Mouse (Mus musculus) midbrain, embryonic 14.5 days (tissue): ENCODE measurements around the gene Fzr1. TPM values are rescaled to one million over a fixed set of nuclear protein-coding genes. Genes with fewer than 3 reads are reported as not detected.

Experiments used
- ATAC-seq: fragments of 200-750 bp; cut with Nextera tagmentation; 2 replicates; pipeline ENCODE4 v1.8.0; 2017; ENCODE audit warnings: moderate number of reproducible peaks, moderate library complexity; ENCODE audit not compliant: low FRiP score, low TSS enrichment
- DNase-seq: peaks from one replicate; pipeline ENCODE4 v3.0.0-alpha.2; 2015
- H3K27ac ChIP-seq: fragments of 300-500 bp; sonication (generic); replicated peaks from 2 replicates; pipeline ENCODE4 v1.5.1; 2014; ENCODE audit warnings: mild to moderate bottlenecking, low read depth, low read length, moderate library complexity
- H3K27me3 ChIP-seq: fragments of 300-500 bp; sonication (generic); 2 replicates; pipeline ENCODE4 v1.6.1; 2014; ENCODE audit warnings: low read length, control low read depth, mixed read lengths; ENCODE audit not compliant: control insufficient read depth, insufficient read depth
- H3K36me3 ChIP-seq: fragments of 300-500 bp; sonication (generic); 2 replicates; pipeline ENCODE4 v1.6.1; 2014; ENCODE audit warnings: low read length, control low read depth; ENCODE audit not compliant: control insufficient read depth, insufficient read depth
- H3K4me1 ChIP-seq: fragments of 300-500 bp; sonication (generic); 2 replicates; pipeline ENCODE4 v1.6.1; 2014; ENCODE audit warnings: mild to moderate bottlenecking, antibody characterized with exemption, low read length, control low read depth; ENCODE audit not compliant: control insufficient read depth, insufficient read depth
- H3K4me2 ChIP-seq: fragments of 300-500 bp; sonication (generic); 2 replicates; pipeline ENCODE4 v1.6.1; 2014; ENCODE audit warnings: mild to moderate bottlenecking, low read length, moderate library complexity
- H3K4me3 ChIP-seq: fragments of 300-500 bp; sonication (generic); replicated peaks from 2 replicates; pipeline ENCODE4 v1.5.1; 2014; ENCODE audit warnings: low read depth, low read length
- H3K9ac ChIP-seq: fragments of 300-500 bp; sonication (generic); replicated peaks from 2 replicates; pipeline ENCODE4 v1.6.1; 2014; ENCODE audit warnings: mild to moderate bottlenecking, low read length, moderate library complexity
- H3K9me3 ChIP-seq: fragments of 300-500 bp; sonication (generic); 2 replicates; pipeline ENCODE4 v1.6.1; 2016; ENCODE audit warnings: low read length, control low read depth, mixed read lengths; ENCODE audit not compliant: control insufficient read depth
- WGBS: fragments of 180-500 bp; shearing (Covaris S2); extraction: QIAGEN DNeasy Blood & Tissue Kit; methylation state at CpG from one replicate; pipeline ENCODE4 v1.1.7; 2014; 5-methylcytosine and 5-hydroxymethylcytosine counted together
- polyA plus RNA-seq: library from polyadenylated mRNA; unstranded; fragments of >200 nt; fragmentation: Nextera tagmentation; extraction: Ambion mirVana; gene quantifications from 2 replicates; pipeline ENCODE4 v1.2.1, GENCODE M21; 2014

The Fzr1 gene
- polyA plus RNA-seq, 1 experiment from 2014 or later, result 122 TPM

DNA sequence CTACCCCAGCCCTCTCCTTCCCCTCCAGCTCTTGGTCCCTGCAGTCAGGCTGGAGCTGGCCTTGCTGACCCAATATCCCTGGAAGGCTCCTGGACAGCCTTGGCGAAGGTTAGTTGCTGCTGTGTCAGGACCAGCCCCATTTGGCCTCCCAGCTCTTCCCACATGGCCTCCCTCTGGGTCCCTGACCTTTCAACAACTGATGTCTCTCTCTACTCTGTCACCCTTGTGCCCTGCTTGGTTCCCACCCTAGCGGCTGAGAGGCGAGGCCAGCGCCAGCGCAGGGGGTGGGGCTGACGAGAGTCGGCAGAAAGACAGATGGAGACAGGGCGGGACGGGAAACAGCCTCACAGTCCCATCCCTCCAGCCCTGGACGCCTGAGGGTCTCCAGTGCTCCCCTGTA, 49.9 kb downstream of the Fzr1 start, which contains the start of gene Tbxa2r:
Tbxa2r (plus strand) TSS at position 346 of the 400 bp plus-strand sequence.
- 18% methylated on average over 10 of the region's 10 CpGs for WGBS
- ATAC-seq, result no peak
- no peak within 1 kb of the TSS; the same call in 1 of the 2 replicates for H3K9ac ChIP-seq

DNA sequence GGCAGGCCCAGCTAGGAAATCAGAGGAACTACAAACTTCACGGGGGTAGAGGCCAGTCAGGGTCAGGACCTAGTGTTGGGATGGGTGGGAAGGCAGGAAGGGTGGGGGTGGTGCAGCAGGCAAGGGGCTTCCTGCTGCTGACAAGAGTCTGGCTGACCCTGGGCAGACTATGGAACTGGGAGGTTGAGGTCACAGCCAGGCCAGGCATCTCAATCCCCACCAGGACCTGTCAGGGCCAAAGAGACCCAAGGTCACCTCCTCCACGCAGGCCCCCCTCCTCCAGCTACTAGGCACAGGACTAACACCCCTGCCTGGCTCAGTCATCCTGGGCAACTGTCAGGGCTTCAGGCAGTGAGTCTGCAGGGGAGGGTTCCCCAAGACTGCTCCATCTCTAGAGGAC, 50.4 kb downstream of the Fzr1 start:
- 62% methylated on average over 2 of the region's 2 CpGs for WGBS
- DNase-seq (no peak), ATAC-seq (no peak)
- peaks cover 52% of the 10 kb centered on the region for H3K36me3 ChIP-seq
- no peak overlapping the region for H3K27ac ChIP-seq
- H3K9ac ChIP-seq, result no peak overlapping the region
- no peak overlapping the region for H3K4me2 ChIP-seq
- no peaks in the 10 kb centered on the region for H3K9me3 ChIP-seq
- no peak overlapping the region for H3K4me3 ChIP-seq
- peaks cover 4% of the 10 kb centered on the region; the same call in 1 of the 2 replicates for H3K27me3 ChIP-seq
- H3K4me1 ChIP-seq, result no peaks in the 10 kb centered on the region

More for the DNA sequence above, 49.9 kb downstream of the Fzr1 start, which contains the start of gene Tbxa2r:
- H3K4me1 ChIP-seq, result no peaks in the 10 kb centered on the region
- peaks cover 47% of the 10 kb centered on the region for H3K36me3 ChIP-seq
- H3K4me3 ChIP-seq, result no peak within 1 kb of the TSS
- no peak within 1 kb of the TSS; the same call in 1 of the 2 replicates for H3K27ac ChIP-seq
- no peak for DNase-seq
- no peak within 1 kb of the TSS for H3K4me2 ChIP-seq
- H3K27me3 ChIP-seq, result peaks cover 8% of the 10 kb centered on the region; the same call in 1 of the 2 replicates
- no peaks in the 10 kb centered on the region for H3K9me3 ChIP-seq

DNA sequence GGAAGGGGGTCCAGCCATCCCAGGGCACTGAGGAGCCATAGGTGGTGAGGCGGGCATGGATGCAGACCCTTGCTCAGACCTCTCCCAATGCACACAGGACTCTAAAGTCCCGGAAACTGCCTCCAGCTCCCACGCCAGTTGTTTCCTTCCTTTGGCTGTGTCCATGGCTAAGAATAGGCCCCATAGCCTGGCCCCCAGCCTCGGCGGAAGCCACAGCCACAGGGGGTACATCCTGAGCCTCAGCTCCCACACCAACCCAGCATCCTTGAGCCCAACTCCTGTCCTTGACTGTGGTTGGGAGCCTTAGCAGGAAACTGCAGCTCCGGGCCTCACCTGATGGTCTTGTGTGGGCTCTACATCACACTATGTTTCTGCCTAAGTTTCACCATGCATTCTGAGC, 51.5 kb downstream of the Fzr1 start:
- WGBS, result 80% methylated on average over 6 of the region's 6 CpGs
- peaks cover 3% of the 10 kb centered on the region for H3K4me1 ChIP-seq
- H3K27me3 ChIP-seq, result no peaks in the 10 kb centered on the region
- no peak overlapping the region for H3K27ac ChIP-seq
- no peak for ATAC-seq
- H3K9ac ChIP-seq, result no peak overlapping the region
- no peak for DNase-seq
- H3K4me2 ChIP-seq, result no peak overlapping the region
- H3K9me3 ChIP-seq, result no peaks in the 10 kb centered on the region
- H3K4me3 ChIP-seq, result no peak overlapping the region
- peaks cover 58% of the 10 kb centered on the region for H3K36me3 ChIP-seq

DNA sequence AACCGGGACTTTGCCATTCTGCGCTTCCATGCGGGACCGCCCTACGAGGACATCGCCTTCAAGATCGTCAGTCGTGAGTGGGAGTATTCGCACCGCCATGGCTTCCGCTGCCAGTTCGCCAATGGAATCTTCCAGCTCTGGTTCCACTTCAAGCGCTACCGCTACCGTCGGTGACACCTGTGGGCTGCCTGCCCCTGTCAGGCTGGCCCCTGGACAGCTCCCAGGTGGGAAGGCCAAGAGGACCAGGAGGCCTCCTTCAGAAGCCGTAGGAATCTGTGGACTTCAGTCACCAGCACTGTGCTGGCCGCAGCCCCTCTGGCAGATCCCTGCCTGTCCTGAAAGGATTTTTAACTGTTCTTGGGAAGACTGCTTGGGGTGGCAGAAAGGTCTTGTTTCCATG, 52.5 kb downstream of the Fzr1 start:
- H3K4me3 ChIP-seq, result no peak overlapping the region
- no peaks in the 10 kb centered on the region for H3K9me3 ChIP-seq
- ATAC-seq, result no peak
- peaks cover 8% of the 10 kb centered on the region for H3K4me1 ChIP-seq
- 96% methylated on average over 18 of the region's 18 CpGs for WGBS
- no peak overlapping the region for H3K27ac ChIP-seq
- no peak overlapping the region for H3K9ac ChIP-seq
- no peak for DNase-seq
- no peaks in the 10 kb centered on the region for H3K27me3 ChIP-seq
- H3K36me3 ChIP-seq, result peaks cover 58% of the 10 kb centered on the region
- no peak overlapping the region for H3K4me2 ChIP-seq

DNA sequence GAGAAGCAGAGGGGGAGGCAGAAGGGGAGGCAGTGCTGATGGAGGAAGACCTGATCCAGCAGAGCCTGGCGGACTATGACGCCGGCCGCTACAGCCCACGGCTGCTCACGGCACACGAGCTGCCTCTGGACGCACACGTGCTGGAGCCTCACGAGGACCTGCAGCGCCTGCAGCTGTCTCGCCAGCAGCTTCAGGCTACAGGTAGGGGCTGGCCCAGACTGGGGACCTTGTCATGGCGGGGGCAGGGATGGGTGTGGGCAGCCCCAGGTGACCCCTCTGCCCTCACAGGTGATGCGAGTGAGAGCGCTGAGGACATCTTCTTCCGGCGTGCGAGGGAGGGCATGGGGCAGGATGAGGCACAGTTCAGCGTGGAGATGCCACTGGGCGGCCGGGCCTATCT, 53.1 kb downstream of the Fzr1 start:
- Histone ChIP-seq H3K4me1 (peaks cover 8% of the 10 kb centered on the region), H3K4me2 (no peak overlapping the region), H3K36me3 (peaks cover 58% of the 10 kb centered on the region), H3K27ac (no peak overlapping the region), H3K9me3 (no peaks in the 10 kb centered on the region), H3K4me3 (no peak overlapping the region), H3K9ac (no peak overlapping the region), H3K27me3 (no peaks in the 10 kb centered on the region)
- ATAC-seq, result no peak
- DNase-seq, result no peak
- WGBS, result 94% methylated on average over 21 of the region's 21 CpGs

DNA sequence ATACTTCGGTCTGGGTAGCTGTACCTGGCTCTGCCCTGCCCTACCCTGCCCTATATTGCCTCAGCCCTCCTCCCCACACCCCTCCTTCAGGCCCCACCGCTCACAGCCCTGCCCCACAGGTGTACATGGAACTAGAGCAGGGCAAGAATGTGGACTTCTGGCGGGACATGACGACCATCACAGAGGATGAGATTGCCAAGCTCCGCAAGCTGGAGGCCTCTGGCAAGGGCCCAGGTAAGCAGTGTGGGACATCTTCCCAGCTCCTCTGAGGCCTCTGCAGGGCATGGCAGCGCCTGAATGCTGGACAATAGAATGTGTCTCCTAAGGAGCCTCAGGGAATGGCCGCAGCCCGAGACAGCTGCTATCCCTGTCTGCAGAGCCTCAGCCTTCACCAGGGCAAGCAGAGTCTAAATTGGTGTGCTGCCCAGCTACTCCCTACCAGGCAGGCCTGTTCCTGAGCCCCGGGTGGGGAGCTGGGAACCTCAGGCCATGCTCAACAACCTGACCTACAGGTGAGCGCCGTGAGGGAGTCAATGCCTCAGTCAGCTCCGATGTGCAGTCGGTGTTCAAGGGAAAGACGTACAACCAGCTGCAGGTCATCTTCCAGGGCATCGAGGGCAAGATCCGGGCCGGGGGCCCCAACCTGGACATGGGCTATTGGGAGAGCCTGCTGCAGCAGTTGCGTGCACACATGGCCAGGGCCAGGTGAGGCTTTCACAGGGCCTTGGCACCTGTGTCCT, 54.4 kb downstream of the Fzr1 start:
- ATAC-seq, result no peak

DNA sequence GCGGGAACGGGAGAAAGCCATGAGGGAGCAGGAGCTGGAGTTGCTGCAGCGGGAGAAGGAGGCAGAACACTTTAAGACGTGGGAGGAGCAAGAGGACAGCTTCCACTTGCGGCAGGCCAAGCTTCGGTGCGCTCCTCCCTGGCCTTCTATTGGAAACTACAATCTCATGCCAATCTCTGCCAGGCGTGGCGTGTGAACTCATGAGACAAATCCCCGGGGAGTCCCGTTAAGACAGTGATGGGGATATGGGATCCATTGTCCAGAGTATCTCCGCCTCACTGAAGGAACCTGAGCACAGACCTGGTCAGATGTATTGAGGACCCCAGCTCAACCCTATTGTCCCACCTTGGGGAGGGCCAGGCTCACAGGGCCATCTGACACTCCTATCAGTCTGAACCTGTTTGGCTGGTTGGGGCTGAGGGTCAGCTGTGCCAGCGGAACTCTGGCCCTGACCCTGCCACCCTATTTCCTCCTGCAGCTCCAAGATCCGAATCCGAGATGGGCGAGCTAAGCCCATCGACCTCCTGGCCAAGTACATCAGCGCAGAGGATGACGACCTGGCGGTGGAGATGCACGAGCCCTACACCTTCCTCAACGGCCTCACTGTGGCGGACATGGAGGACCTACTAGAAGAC, 55.1 kb downstream of the Fzr1 start:
- DNase-seq (no peak), ATAC-seq (no peak)
- H3K4me2 ChIP-seq, result no peak overlapping the region
- no peaks in the 10 kb centered on the region for H3K9me3 ChIP-seq
- no peaks in the 10 kb centered on the region for H3K27me3 ChIP-seq
- 92% methylated on average over 23 of the region's 23 CpGs for WGBS
- H3K36me3 ChIP-seq, result peaks cover 60% of the 10 kb centered on the region
- H3K4me1 ChIP-seq, result peaks cover 15% of the 10 kb centered on the region
- H3K9ac ChIP-seq, result no peak overlapping the region
- H3K4me3 ChIP-seq, result no peak overlapping the region
- H3K27ac ChIP-seq, result no peak overlapping the region

More for the DNA sequence above, 54.4 kb downstream of the Fzr1 start:
- no peak overlapping the region for H3K4me3 ChIP-seq
- no peak overlapping the region for H3K9ac ChIP-seq
- no peak overlapping the region for H3K27ac ChIP-seq
- DNase-seq, result no peak
- 94% methylated on average over 18 of the region's 18 CpGs for WGBS
- no peaks in the 10 kb centered on the region for H3K9me3 ChIP-seq
- H3K27me3 ChIP-seq, result no peaks in the 10 kb centered on the region
- peaks cover 15% of the 10 kb centered on the region for H3K4me1 ChIP-seq
- H3K4me2 ChIP-seq, result no peak overlapping the region
- H3K36me3 ChIP-seq, result peaks cover 58% of the 10 kb centered on the region

DNA sequence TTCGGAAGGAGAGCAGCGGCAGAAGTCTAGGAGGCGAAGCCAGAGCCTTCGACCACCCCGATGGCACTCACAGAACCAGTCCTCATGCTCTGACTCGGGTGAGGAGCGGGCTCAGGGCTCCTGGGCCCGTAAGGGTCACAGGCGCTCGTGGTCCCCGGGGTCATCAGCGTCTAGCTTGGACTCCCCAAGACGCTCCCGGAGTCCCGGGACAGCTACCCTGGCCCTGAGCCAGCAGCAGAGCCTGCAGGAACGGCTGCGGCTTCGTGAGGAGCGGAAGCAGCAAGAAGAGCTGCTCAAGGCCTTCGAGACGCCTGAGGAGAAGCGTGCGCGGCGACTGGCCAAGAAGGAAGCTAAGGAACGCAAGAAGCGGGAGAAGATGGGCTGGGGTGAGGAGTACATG, 55.9 kb downstream of the Fzr1 start:
- no peak overlapping the region for H3K4me2 ChIP-seq
- no peak for DNase-seq
- ATAC-seq, result no peak
- no peak overlapping the region for H3K27ac ChIP-seq
- H3K4me3 ChIP-seq, result peak overlapping the region; percentile 93; the same call in 1 of the 2 replicates
- no peaks in the 10 kb centered on the region for H3K9me3 ChIP-seq
- peaks cover 15% of the 10 kb centered on the region for H3K4me1 ChIP-seq
- H3K36me3 ChIP-seq, result peaks cover 61% of the 10 kb centered on the region
- WGBS, result 93% methylated on average over 27 of the region's 27 CpGs
- H3K27me3 ChIP-seq, result no peaks in the 10 kb centered on the region
- no peak overlapping the region for H3K9ac ChIP-seq
